Mouse (Mus musculus) liver, postnatal 0 days (tissue): ENCODE measurements around the gene Adgrf1.

Source experiments
- CTCF ChIP-seq: sonication (generic); IDR thresholded peaks from 2 replicates; pipeline ENCODE4 v1.5.1; 2016; ENCODE audit warnings: antibody characterized with exemption, low read depth
- EP300 ChIP-seq: IDR thresholded peaks from 2 replicates; pipeline ENCODE4 v1.6.1; 2016; ENCODE audit warnings: antibody characterized with exemption, low read depth, mild to moderate bottlenecking

DNA sequence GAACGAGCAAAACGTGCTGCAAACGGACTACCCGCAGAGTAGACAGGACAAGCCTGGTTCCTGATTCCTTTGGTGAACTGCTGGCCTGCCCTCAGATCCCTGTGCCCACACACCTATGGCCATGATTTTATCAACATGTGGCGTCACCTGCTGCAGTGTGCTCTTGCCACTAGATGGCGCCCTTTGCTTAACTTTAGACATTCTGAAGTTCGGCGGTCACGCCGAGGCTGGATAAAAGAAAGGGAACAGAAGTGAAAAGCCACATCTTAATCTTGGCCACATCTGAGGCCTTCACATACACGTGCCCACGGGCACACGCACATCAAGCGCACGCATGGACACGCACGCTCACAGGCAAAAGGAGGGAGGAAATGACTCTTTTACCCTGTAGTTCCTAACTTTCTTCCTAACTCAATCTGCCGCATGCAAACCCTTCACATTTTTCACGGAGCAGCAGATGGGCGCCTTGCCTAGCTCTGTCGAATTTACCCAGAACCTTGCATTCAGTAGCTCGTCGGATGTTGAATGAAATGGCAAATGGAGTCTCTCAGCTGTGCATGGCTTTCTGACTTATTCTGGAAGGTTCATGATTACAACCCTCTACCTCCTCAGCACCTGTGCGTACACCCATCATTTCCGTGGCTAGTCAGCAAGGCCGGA is 4.8 kb upstream of the Adgrf1 start:
- TF ChIP-seq CTCF (peak; percentile 97), EP300 (no peak)
